Mouse (Mus musculus): ENCODE data around the gene Ptprn2. TPM values are rescaled to one million over a fixed set of nuclear protein-coding genes. Genes with fewer than 3 reads are reported as not detected.

Gene Ptprn2
- polyA plus RNA-seq, 1 experiment = 97.8 TPM

DNA sequence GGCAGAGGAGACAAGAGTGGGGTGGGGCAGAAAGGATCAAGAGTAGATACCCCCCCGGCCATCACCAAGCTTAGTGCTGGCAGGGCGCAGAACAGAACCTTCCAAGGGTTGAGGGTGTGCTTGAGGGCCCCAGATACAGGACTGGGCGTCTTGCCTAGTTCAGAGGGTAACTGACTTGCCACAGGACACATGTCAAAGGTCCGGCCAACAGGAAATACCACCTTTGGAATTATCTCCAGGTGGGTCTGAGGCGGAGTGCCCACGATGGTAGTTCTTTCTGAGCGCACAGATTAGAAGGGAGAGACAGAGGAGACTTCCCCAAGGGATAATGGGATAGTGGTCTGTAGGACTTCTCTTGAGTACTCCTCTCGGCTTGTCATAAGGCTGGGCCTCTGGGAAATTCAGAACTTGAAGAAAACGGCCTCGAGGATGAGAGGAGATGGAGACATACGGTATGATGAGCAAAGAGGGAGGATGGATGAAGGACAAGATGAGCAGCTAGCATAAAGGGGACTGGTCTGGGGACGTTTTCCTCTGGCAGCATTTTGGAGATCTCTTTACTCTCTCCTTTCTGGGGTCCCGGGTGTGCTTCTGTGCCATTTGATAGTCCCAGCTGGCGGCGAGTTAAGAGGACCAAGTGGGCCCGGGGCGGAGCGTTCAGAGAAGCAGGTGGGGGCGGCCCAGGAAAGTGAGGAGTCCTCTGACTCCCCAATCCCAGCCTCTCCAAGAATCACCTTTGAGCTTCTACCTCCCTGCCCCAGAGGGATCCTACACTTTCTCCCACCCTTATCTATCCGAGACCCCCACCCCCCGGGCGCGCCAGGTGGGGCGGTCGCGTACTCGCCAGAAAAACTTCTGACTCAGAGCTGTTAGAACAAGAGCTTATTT lies 669.1 kb downstream of the Ptprn2 start:
- no peak overlapping the region for H3K4me3 ChIP-seq (replicated peaks; ENCODE audit: insufficient read depth, low read depth, low read length)
- no peak overlapping the region for H3K27ac ChIP-seq (ENCODE audit: insufficient read depth, low read length)
- DNase-seq = no peak
- H3K4me1 ChIP-seq (ENCODE audit: control insufficient read depth, insufficient read depth, low read length) = peaks cover 2% of the 10 kb centered on the region; the same call in 1 of the 2 replicates
- WGBS = 3% methylated on average over 27 of the region's 27 CpGs
- TF ChIP-seq POLR2A (IDR thresholded peaks at IDR 0.05; ENCODE audit: borderline replicate concordance, insufficient read depth, low read length) (no peak), CTCF (IDR thresholded peaks at IDR 0.05; ENCODE audit: borderline replicate concordance, insufficient read depth, low read depth, low read length) (no peak)
- H3K27me3 ChIP-seq (ENCODE audit: control insufficient read depth, insufficient read depth, low read length) = peaks cover 1% of the 10 kb centered on the region; the same call in 1 of the 2 replicates

DNA sequence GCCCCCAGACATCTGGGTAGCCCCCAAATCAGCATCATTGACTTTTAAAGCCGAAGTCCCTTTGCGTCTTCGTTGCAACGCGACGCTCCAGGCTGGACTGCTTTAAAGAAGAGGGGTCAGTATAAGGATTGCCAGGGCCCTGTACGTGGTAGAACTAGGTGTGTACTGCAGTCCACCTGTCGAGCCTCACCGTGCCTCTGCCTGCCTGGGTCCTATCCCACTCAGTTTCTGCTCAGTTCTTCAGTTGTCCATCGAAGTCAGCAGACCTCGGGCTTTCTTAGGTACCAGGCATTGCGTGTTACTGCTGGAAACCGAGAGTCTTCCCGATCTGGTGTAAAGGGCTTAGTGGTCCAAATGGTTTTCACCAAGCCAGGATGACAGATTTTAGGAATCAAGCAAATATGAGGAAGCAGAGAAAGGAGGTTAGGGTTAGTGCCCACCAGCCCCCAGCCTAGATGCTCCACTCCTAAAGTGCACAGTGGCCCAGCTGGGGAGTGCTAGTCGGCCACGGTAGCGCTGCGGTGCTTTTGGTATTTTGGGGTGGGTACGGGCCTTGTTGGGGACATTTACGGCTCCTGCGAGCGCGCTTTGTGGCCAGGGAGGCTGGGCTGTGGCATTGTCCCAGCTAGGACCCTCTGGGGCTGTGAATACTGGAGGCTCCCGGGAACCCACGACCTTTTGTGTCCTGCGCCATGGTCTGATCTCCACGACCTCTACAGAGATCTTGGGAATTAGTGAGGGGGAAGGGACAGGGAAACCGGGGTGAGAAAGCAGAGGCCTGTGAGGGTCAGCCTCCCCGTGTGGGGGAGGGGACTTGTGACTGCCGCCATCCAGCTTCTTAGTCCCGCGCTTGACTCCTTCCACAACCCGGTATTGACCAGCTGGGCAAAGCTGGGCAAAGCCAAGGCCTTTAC lies 670.0 kb downstream of the Ptprn2 start:
- TF ChIP-seq CTCF (IDR thresholded peaks at IDR 0.05; ENCODE audit: borderline replicate concordance, insufficient read depth, low read depth, low read length) (no peak), POLR2A (IDR thresholded peaks at IDR 0.05; ENCODE audit: borderline replicate concordance, insufficient read depth, low read length) (no peak)
- Histone ChIP-seq H3K4me1 (ENCODE audit: control insufficient read depth, insufficient read depth, low read length) (peaks cover 3% of the 10 kb centered on the region; the same call in 1 of the 2 replicates), H3K4me3 (replicated peaks; ENCODE audit: insufficient read depth, low read depth, low read length) (peak overlapping the region; percentile 12), H3K27ac (ENCODE audit: insufficient read depth, low read length) (no peak overlapping the region), H3K27me3 (ENCODE audit: control insufficient read depth, insufficient read depth, low read length) (peaks cover 1% of the 10 kb centered on the region; the same call in 1 of the 2 replicates)
- no peak for DNase-seq
- 18% methylated on average over 33 of the region's 33 CpGs for WGBS

- no peak for DNase-seq
- 75% methylated on average over 5 of the region's 5 CpGs for WGBS
- Histone ChIP-seq H3K4me3 (replicated peaks; ENCODE audit: insufficient read depth, low read depth, low read length) (no peak overlapping the region), H3K27me3 (ENCODE audit: control insufficient read depth, insufficient read depth, low read length) (peaks cover 1% of the 10 kb centered on the region; the same call in 1 of the 2 replicates), H3K27ac (ENCODE audit: insufficient read depth, low read length) (no peak overlapping the region), H3K4me1 (ENCODE audit: control insufficient read depth, insufficient read depth, low read length) (peaks cover 3% of the 10 kb centered on the region; the same call in 1 of the 2 replicates)
- TF ChIP-seq CTCF (IDR thresholded peaks at IDR 0.05; ENCODE audit: borderline replicate concordance, insufficient read depth, low read depth, low read length) = no peak
- TF ChIP-seq POLR2A (IDR thresholded peaks at IDR 0.05; ENCODE audit: borderline replicate concordance, insufficient read depth, low read length) = no peak
Observed at GRCm38 (mm10) chr12:117156256-117156655, 670.7 kb downstream of the Ptprn2 start.

- no peak for TF ChIP-seq POLR2A (IDR thresholded peaks at IDR 0.05; ENCODE audit: borderline replicate concordance, insufficient read depth, low read length)
- TF ChIP-seq CTCF (IDR thresholded peaks at IDR 0.05; ENCODE audit: borderline replicate concordance, insufficient read depth, low read depth, low read length) = no peak
Observed at GRCm38 (mm10) chr12:117156786-117157185, 671.3 kb downstream of the Ptprn2 start.

GRCm38 (mm10) chr12:117157249-117157648 lies 671.7 kb downstream of the Ptprn2 start:
- Histone ChIP-seq H3K4me3 (replicated peaks; ENCODE audit: insufficient read depth, low read depth, low read length) (no peak overlapping the region), H3K27ac (ENCODE audit: insufficient read depth, low read length) (no peak overlapping the region), H3K4me1 (ENCODE audit: control insufficient read depth, insufficient read depth, low read length) (peaks cover 3% of the 10 kb centered on the region; the same call in 1 of the 2 replicates), H3K27me3 (ENCODE audit: control insufficient read depth, insufficient read depth, low read length) (peaks cover 1% of the 10 kb centered on the region; the same call in 1 of the 2 replicates)
- no peak for DNase-seq
- 89% methylated on average over 2 of the region's 2 CpGs for WGBS
- TF ChIP-seq POLR2A (IDR thresholded peaks at IDR 0.05; ENCODE audit: borderline replicate concordance, insufficient read depth, low read length) (no peak), CTCF (IDR thresholded peaks at IDR 0.05; ENCODE audit: borderline replicate concordance, insufficient read depth, low read depth, low read length) (no peak)

More at GRCm38 (mm10) chr12:117156786-117157185, 671.3 kb downstream of the Ptprn2 start:
- Histone ChIP-seq H3K27me3 (ENCODE audit: control insufficient read depth, insufficient read depth, low read length) (peaks cover 1% of the 10 kb centered on the region; the same call in 1 of the 2 replicates), H3K4me3 (replicated peaks; ENCODE audit: insufficient read depth, low read depth, low read length) (no peak overlapping the region), H3K4me1 (ENCODE audit: control insufficient read depth, insufficient read depth, low read length) (peaks cover 3% of the 10 kb centered on the region; the same call in 1 of the 2 replicates), H3K27ac (ENCODE audit: insufficient read depth, low read length) (no peak overlapping the region)
- DNase-seq = no peak
- 92% methylated on average over 3 of the region's 3 CpGs for WGBS

GRCm38 (mm10) chr12:117157660-117158386 lies 672.3 kb downstream of the Ptprn2 start:
- 58% methylated on average over 9 of the region's 9 CpGs for WGBS
- Histone ChIP-seq H3K27me3 (ENCODE audit: control insufficient read depth, insufficient read depth, low read length) (peaks cover 1% of the 10 kb centered on the region; the same call in 1 of the 2 replicates), H3K4me1 (ENCODE audit: control insufficient read depth, insufficient read depth, low read length) (peaks cover 3% of the 10 kb centered on the region; the same call in 1 of the 2 replicates), H3K27ac (ENCODE audit: insufficient read depth, low read length) (no peak overlapping the region), H3K4me3 (replicated peaks; ENCODE audit: insufficient read depth, low read depth, low read length) (no peak overlapping the region)
- DNase-seq = no peak
- TF ChIP-seq CTCF (IDR thresholded peaks at IDR 0.05; ENCODE audit: borderline replicate concordance, insufficient read depth, low read depth, low read length) (no peak), POLR2A (IDR thresholded peaks at IDR 0.05; ENCODE audit: borderline replicate concordance, insufficient read depth, low read length) (no peak)
